Mouse (Mus musculus): ENCODE data around the gene Smim1.
A peak's percentile ranks its signal among the peaks of the same experiment; 100 is the strongest.

GRCm38 (mm10) chr4:154025641-154026440 is at the start of gene Smim1:
- TF ChIP-seq POLR2AphosphoS5 (IDR thresholded peaks at IDR 0.05; ENCODE audit: borderline replicate concordance, low read depth, low read length) (no peak), EP300 (IDR thresholded peaks at IDR 0.05; ENCODE audit: low read depth in 1 of 2, low read length in 2 of 2) (0 out of 4 replicates have a peak, but pooled peaks of 1 of the 2 experiments have one; percentile 8), POLR2A (IDR thresholded peaks at IDR 0.05; ENCODE audit: control insufficient read depth in 1 of 2, insufficient read depth in 1 of 2, low read depth in 1 of 2, low read length in 2 of 2, poor library complexity in 1 of 2) (peak in 1 of 2 experiments; percentile 58; a peak in 1 of 4 replicates), ZKSCAN1 (IDR thresholded peaks at IDR 0.05; ENCODE audit: low read depth, low read length) (no peak), ZNF384 (IDR thresholded peaks at IDR 0.05; ENCODE audit: low read depth, low read length) (no peak), MYB (IDR thresholded peaks at IDR 0.05; ENCODE audit: low read depth, low read length) (no peak), CTCF (IDR thresholded peaks at IDR 0.05 in 2 of 3, conservative IDR thresholded peaks at IDR 0.05 in 1 of 3; ENCODE audit: control insufficient read depth in 1 of 3, insufficient read depth in 1 of 3, low read depth in 2 of 3, low read length in 3 of 3, poor library complexity in 1 of 3, severe bottlenecking in 1 of 3) (peak; percentile 58 to 78 (median 73)), NELFE (IDR thresholded peaks at IDR 0.05; ENCODE audit: low read depth, low read length) (peak; percentile 65), MAX (IDR thresholded peaks at IDR 0.05; ENCODE audit: low read length) (peak; percentile 84), POLR2AphosphoS2 (IDR thresholded peaks at IDR 0.05; ENCODE audit: low read length) (no peak), MAZ (IDR thresholded peaks at IDR 0.05; ENCODE audit: low read depth, low read length) (peak; percentile 77), MAFK (IDR thresholded peaks at IDR 0.05; ENCODE audit: borderline replicate concordance, low read depth, low read length) (no peak)
